Mouse (Mus musculus) myocyte (in vitro differentiated cells): ENCODE measurements around the gene Arv1.

Source experiments
- CEBPB ChIP-seq: IDR thresholded peaks from 2 replicates; pipeline ENCODE4 v1.6.1; 2011; ENCODE audit warnings: mild to moderate bottlenecking, moderate library complexity; ENCODE audit not compliant: poor library complexity, insufficient read depth, severe bottlenecking
- E2F4 ChIP-seq: IDR thresholded peaks from one replicate; pipeline ENCODE4 v1.6.1; 2011; ENCODE audit warnings: mild to moderate bottlenecking, control low read depth, moderate library complexity; ENCODE audit not compliant: insufficient read depth
- MAX ChIP-seq: IDR thresholded peaks from one replicate; pipeline ENCODE4 v1.6.1; 2011; ENCODE audit warnings: low read depth, mild to moderate bottlenecking, control low read depth
- MYOD1 ChIP-seq, 3 experiments: IDR thresholded peaks; one replicate each; pipeline ENCODE4 v1.6.1; 2011; ENCODE audit warnings: control low read depth in 2 of 3, low read depth in 2 of 3, mild to moderate bottlenecking in 2 of 3, moderate library complexity in 1 of 3; ENCODE audit not compliant: insufficient read length in 2 of 3, control insufficient read depth in 1 of 3
- MYOG ChIP-seq, 3 experiments: IDR thresholded peaks; one replicate each; pipeline ENCODE4 v1.6.1; 2011; ENCODE audit warnings: control low read depth in 2 of 3, low read depth in 2 of 3, mild to moderate bottlenecking in 2 of 3; ENCODE audit not compliant: insufficient read length in 2 of 3, control insufficient read depth in 1 of 3, insufficient read depth in 1 of 3
- POLR2A ChIP-seq: IDR thresholded peaks from one replicate; pipeline ENCODE4 v1.6.1; 2011; ENCODE audit warnings: low read depth, mild to moderate bottlenecking, control low read depth, moderate library complexity; ENCODE audit not compliant: insufficient read length
- POLR2AphosphoS2 ChIP-seq: IDR thresholded peaks from one replicate; pipeline ENCODE4 v1.6.1; 2011; ENCODE audit warnings: low read depth, control low read depth; ENCODE audit not compliant: insufficient read length
- REST ChIP-seq: IDR thresholded peaks from one replicate; pipeline ENCODE4 v1.6.1; 2011; ENCODE audit warnings: mild to moderate bottlenecking, control low read depth, moderate library complexity; ENCODE audit not compliant: insufficient read depth, insufficient read length
- SRF ChIP-seq: IDR thresholded peaks from one replicate; pipeline ENCODE4 v1.6.1; 2011; ENCODE audit warnings: low read depth; ENCODE audit not compliant: control insufficient read depth, insufficient read length
- TCF12 ChIP-seq: IDR thresholded peaks from one replicate; pipeline ENCODE4 v1.6.1; 2011; ENCODE audit warnings: mild to moderate bottlenecking, control low read depth; ENCODE audit not compliant: poor library complexity, insufficient read depth, severe bottlenecking
- TCF3 ChIP-seq: IDR thresholded peaks from one replicate; pipeline ENCODE4 v1.6.1; 2011; ENCODE audit warnings: low read depth, control low read depth; ENCODE audit not compliant: insufficient read length
- USF1 ChIP-seq: IDR thresholded peaks from one replicate; pipeline ENCODE4 v1.6.1; 2011; ENCODE audit warnings: low read depth, mild to moderate bottlenecking, control low read depth, moderate library complexity

DNA sequence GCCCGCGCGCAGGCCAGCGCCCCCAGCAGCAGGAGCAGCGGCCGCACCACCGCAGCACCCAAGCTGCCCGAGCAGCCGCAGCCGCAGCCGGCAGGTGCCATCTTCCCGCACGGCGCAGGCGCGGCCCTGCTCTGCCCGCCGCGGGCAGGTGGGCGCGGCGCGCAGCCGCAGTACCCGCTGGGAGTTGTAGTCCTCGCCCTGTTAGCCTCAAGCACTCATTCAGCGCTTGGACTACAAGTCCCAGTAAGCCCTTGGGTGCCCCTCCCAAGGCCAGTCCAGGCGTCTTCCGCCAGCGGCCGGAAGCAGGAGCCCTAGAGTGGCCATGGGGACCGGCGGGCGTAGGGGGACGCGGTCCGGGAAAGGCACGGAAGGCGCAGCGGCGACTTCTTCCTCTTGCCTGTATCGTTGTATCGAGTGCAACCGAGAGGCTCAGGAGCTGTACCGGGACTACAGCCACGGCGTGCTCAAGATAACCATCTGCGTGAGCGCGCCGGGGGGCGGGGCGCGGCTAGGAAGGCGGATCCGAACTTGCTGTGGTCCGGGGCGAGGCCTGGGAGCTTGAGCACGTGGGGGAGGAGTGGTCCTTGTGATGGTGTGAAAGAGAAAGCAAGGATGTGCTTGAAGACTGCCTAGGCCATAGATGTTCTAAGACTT is at the start of gene Arv1, which contains the start of gene Ttc13:
- TF ChIP-seq POLR2A (peak; percentile 87), MYOG (IDR thresholded peaks at IDR 0.05; ENCODE audit: control insufficient read depth in 1 of 3, insufficient read depth in 1 of 3, insufficient read length in 2 of 3, low read depth in 2 of 3) (peak in 2 of 3 experiments; percentile 78 to 89), REST (no peak), E2F4 (peak; percentile 44), TCF3 (peak; percentile 55), MAX (peak; percentile 79), USF1 (peak; percentile 75), CEBPB (no peak), POLR2AphosphoS2 (peak; percentile 81), TCF12 (no peak), SRF (peak; percentile 18), MYOD1 (IDR thresholded peaks at IDR 0.05; ENCODE audit: control insufficient read depth in 1 of 3, insufficient read length in 2 of 3, low read depth in 2 of 3) (peak in 2 of 3 experiments; percentile 71 to 92)
